Mouse (Mus musculus): Measurements from ENCODE around the gene Camta1.

Camta1 gene

DNA sequence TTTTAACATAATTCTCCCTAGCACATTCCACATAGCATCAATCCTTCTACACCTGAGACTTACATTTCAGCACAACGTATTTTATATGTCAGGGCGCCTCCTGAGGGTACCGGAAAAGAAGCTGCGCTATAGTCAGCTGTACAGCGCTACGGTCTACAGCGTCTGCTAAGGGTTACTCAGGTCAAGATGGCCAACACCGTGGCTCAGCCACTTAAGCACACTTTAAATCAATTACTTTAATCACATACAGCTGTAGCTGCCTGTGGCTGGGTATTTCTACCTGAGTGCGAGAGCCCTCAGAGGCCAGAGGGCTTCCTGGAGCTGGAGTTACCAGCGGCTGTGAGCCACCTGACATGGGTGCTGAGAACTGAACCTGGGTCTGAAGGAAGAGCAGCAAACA lies 845.7 kb downstream of the Camta1 start:
- Histone ChIP-seq H3K27me3 (ENCODE audit: insufficient read depth, low read length) (peaks cover 2% of the 10 kb centered on the region; the same call in 1 of the 2 replicates), H3K4me3 (replicated peaks; ENCODE audit: low read length) (no peak overlapping the region), H3K4me1 (replicated peaks; ENCODE audit: low read depth, low read length) (peaks cover 11% of the 10 kb centered on the region), H3K9me3 (ENCODE audit: low read length) (no peaks in the 10 kb centered on the region), H3K36me3 (ENCODE audit: insufficient read depth, low read length) (peaks cover 26% of the 10 kb centered on the region)
- TF ChIP-seq CTCF (conservative IDR thresholded peaks at IDR 0.05; ENCODE audit: low read length) (no peak), POU5F1 (IDR thresholded peaks at IDR 0.05; ENCODE audit: borderline replicate concordance, low read length) (no peak), NANOG (IDR thresholded peaks at IDR 0.05; ENCODE audit: borderline replicate concordance, low read length) (no peak)

DNA sequence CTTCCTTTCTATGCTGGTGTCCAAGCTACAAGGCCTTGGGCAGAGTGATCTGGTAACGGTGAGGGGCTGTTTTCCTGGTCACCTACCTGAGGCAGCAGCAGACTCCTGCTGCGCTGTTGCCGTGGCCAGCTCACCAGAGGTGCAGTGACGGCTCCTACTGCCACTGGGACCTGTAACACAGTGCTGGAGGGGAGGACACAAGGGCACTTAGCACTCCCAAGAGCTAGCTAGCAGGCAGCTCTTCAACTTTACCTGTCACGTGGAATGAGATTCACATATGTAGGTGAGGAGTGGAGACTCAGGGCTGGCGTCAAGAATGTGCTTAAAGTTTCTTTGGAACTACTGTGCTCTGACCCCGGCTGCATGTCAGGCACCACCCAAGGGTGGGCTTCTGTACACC lies 851.4 kb downstream of the Camta1 start:
- H3K36me3 ChIP-seq (ENCODE audit: insufficient read depth, low read length), result peaks cover 11% of the 10 kb centered on the region
- no peaks in the 10 kb centered on the region for H3K9me3 ChIP-seq (ENCODE audit: low read length)
- H3K27me3 ChIP-seq (ENCODE audit: insufficient read depth, low read length), result peaks cover 2% of the 10 kb centered on the region; the same call in 1 of the 2 replicates
- H3K4me3 ChIP-seq (replicated peaks; ENCODE audit: low read length), result no peak overlapping the region
- TF ChIP-seq NANOG (IDR thresholded peaks at IDR 0.05; ENCODE audit: borderline replicate concordance, low read length) (no peak), POU5F1 (IDR thresholded peaks at IDR 0.05; ENCODE audit: borderline replicate concordance, low read length) (no peak), CTCF (conservative IDR thresholded peaks at IDR 0.05; ENCODE audit: low read length) (no peak)
- peaks cover 11% of the 10 kb centered on the region for H3K4me1 ChIP-seq (replicated peaks; ENCODE audit: low read depth, low read length)

DNA sequence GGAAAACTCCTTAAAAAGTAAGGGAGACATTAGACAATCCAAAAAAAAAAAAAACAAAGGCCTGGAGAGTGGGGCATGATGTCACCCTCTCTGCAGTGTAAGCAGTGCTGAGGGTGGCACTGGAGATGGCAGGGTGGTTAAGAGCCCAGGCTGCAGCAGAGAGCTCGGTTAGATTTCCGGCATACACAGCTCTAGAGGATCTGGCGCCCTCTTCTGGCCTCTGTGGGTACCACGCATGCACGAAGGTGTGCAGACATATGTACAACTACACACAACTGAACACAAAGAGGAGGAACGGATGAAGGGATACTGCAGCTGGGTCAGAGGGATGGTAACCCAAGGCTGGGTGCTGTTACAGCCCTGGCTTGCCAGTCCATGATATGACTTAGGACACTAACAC lies 854.7 kb downstream of the Camta1 start:
- Histone ChIP-seq H3K4me3 (replicated peaks; ENCODE audit: low read length) (no peak overlapping the region), H3K36me3 (ENCODE audit: insufficient read depth, low read length) (0 out of 2 replicates have a peak, but pooled peaks cover 7% of the 10 kb centered on the region), H3K27me3 (ENCODE audit: insufficient read depth, low read length) (no peaks in the 10 kb centered on the region), H3K4me1 (replicated peaks; ENCODE audit: low read depth, low read length) (peaks cover 8% of the 10 kb centered on the region), H3K9me3 (ENCODE audit: low read length) (no peaks in the 10 kb centered on the region)
- TF ChIP-seq NANOG (IDR thresholded peaks at IDR 0.05; ENCODE audit: borderline replicate concordance, low read length) (no peak), CTCF (conservative IDR thresholded peaks at IDR 0.05; ENCODE audit: low read length) (peak; percentile 88)

DNA sequence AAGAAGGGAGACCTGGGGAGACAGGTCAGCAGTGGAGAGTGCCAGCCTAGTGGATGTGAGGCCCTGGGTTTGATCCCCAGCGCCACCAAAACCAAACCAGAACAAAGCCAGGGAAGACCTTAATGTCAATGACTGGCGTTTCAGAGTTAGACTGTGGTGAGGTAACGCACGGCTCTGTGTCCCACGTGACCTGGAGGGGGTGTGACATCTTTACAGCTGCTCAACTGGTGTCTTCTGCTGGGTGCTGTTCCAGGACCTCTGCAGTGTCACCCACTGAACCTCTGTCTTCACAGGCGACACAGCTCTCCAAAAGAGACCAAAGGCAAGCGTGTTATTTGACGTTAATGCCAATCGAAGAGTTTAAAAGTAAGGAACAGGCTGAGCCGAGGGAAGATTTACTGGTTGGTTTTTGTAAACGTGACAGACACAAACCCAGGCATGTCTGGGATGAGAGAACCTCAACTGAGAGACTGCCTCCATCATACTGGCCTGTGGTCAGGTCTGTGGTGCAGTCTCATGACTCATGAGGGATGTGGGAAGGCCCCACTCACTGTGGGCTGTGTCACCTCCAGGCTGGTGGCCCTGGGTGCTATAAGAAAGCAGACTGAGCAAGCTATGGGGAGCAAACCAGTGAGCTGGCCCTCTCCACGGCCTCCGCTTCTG lies 855.9 kb downstream of the Camta1 start:
- Histone ChIP-seq H3K36me3 (ENCODE audit: insufficient read depth, low read length) (0 out of 2 replicates have a peak, but pooled peaks cover 7% of the 10 kb centered on the region), H3K27me3 (ENCODE audit: insufficient read depth, low read length) (peaks cover 3% of the 10 kb centered on the region; the same call in 1 of the 2 replicates), H3K9me3 (ENCODE audit: low read length) (no peaks in the 10 kb centered on the region), H3K4me1 (replicated peaks; ENCODE audit: low read depth, low read length) (peaks cover 11% of the 10 kb centered on the region), H3K4me3 (replicated peaks; ENCODE audit: low read length) (no peak overlapping the region)
- no peak for TF ChIP-seq NANOG (IDR thresholded peaks at IDR 0.05; ENCODE audit: borderline replicate concordance, low read length)
- TF ChIP-seq CTCF (conservative IDR thresholded peaks at IDR 0.05; ENCODE audit: low read length), result no peak
- TF ChIP-seq POU5F1 (IDR thresholded peaks at IDR 0.05; ENCODE audit: borderline replicate concordance, low read length), result no peak

DNA sequence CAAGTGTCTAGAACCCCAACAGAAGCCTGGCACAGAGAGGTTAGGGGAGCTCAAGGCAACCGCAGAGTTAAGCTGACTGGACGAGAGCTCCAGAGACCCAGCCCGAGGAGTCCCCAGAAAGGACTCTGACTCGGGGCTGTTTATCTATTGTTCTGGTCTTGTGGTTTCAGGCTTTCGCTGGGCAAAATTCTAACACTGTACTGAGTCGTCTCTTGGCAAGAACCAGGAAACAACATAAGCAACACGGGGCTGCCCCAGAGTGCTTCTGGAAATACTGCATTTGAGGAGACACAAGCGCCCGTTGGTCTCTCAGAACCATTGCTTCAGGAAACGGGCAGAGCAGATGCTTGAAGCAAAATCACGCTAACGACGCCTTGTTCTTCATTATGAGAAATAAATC lies 860.3 kb downstream of the Camta1 start:
- Histone ChIP-seq H3K9me3 (ENCODE audit: low read length) (no peaks in the 10 kb centered on the region), H3K36me3 (ENCODE audit: insufficient read depth, low read length) (0 out of 2 replicates have a peak, but pooled peaks cover 7% of the 10 kb centered on the region), H3K27me3 (ENCODE audit: insufficient read depth, low read length) (peaks cover 3% of the 10 kb centered on the region; the same call in 1 of the 2 replicates), H3K4me1 (replicated peaks; ENCODE audit: low read depth, low read length) (peaks cover 18% of the 10 kb centered on the region), H3K4me3 (replicated peaks; ENCODE audit: low read length) (no peak overlapping the region)
- TF ChIP-seq POU5F1 (IDR thresholded peaks at IDR 0.05; ENCODE audit: borderline replicate concordance, low read length) (no peak), CTCF (conservative IDR thresholded peaks at IDR 0.05; ENCODE audit: low read length) (no peak), NANOG (IDR thresholded peaks at IDR 0.05; ENCODE audit: borderline replicate concordance, low read length) (no peak)

DNA sequence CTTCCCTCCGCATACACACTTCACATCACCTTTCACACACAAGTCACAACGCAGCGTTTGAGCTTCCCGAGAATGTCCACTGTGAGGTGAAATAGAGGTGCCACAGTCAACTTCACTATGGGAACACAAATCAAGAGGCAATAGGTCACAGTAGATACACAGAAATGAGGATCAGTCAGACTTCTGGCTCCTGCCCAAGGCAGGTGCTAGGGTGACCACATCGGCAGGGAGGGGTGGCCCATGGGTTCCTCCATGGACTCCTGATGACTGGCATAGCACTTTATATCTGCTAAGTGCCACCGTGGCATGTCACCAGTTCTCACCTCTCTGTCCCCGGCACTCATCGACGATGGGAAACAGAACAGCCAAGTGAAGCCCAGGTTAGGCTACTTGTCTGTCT lies 863.0 kb downstream of the Camta1 start:
- Histone ChIP-seq H3K9me3 (ENCODE audit: low read length) (no peaks in the 10 kb centered on the region), H3K36me3 (ENCODE audit: insufficient read depth, low read length) (no peaks in the 10 kb centered on the region), H3K4me1 (replicated peaks; ENCODE audit: low read depth, low read length) (peaks cover 26% of the 10 kb centered on the region), H3K27me3 (ENCODE audit: insufficient read depth, low read length) (peaks cover 3% of the 10 kb centered on the region; the same call in 1 of the 2 replicates), H3K4me3 (replicated peaks; ENCODE audit: low read length) (no peak overlapping the region)
- no peak for TF ChIP-seq NANOG (IDR thresholded peaks at IDR 0.05; ENCODE audit: borderline replicate concordance, low read length)
- TF ChIP-seq POU5F1 (IDR thresholded peaks at IDR 0.05; ENCODE audit: borderline replicate concordance, low read length), result no peak
- no peak for TF ChIP-seq CTCF (conservative IDR thresholded peaks at IDR 0.05; ENCODE audit: low read length)

DNA sequence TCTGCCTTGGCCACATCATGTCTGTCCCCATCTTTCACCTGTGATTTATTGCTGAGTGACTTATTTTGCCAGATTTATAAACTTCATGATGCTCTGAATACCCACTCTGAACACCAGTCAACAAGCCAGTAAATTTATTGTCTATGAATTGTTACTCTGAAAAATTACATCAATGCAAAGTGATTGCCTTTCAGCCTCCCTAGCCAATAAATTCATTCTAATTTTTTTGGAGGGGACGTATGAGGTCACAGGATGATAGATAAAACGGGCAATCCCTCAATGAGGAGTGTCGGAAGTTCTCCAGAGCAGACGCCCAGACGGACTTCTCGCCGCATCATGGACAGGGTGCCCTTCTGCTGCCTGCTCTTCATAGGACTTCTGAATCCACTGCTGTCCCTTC lies 864.9 kb downstream of the Camta1 start, which contains the start of gene Uts2:
Gene Uts2, plus strand, starts transcription at position 301 of the 400 bp plus-strand sequence.
- no peak for TF ChIP-seq NANOG (IDR thresholded peaks at IDR 0.05; ENCODE audit: borderline replicate concordance, low read length)
- TF ChIP-seq POU5F1 (IDR thresholded peaks at IDR 0.05; ENCODE audit: borderline replicate concordance, low read length), result no peak
- TF ChIP-seq CTCF (conservative IDR thresholded peaks at IDR 0.05; ENCODE audit: low read length), result no peak
- H3K4me1 ChIP-seq (replicated peaks; ENCODE audit: low read depth, low read length), result peaks cover 18% of the 10 kb centered on the region
- no peak within 1 kb of the TSS for H3K4me3 ChIP-seq (replicated peaks; ENCODE audit: low read length)
- H3K36me3 ChIP-seq (ENCODE audit: insufficient read depth, low read length), result no peaks in the 10 kb centered on the region
- peaks cover 3% of the 10 kb centered on the region; the same call in 1 of the 2 replicates for H3K27me3 ChIP-seq (ENCODE audit: insufficient read depth, low read length)
- H3K9me3 ChIP-seq (ENCODE audit: low read length), result no peaks in the 10 kb centered on the region

DNA sequence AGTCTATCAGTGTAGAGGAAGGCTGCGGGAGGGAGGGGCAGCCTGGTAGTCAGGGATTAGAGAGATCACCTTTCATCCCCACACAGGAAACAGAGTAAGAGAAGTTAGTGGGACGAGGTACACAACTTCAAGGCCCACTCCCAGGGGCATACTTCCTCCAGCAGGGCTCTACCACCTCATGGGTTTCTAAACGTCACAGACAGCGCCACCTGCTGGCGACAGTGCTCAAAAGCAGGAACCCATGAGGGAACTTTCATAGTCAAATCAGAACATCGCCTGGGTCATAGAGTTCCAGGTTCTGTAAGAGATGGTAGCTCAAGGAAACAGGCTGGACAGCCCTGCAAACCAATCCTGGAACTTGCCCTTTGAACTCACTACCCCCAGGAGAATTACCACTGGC lies 871.5 kb downstream of the Camta1 start:
- TF ChIP-seq CTCF (conservative IDR thresholded peaks at IDR 0.05; ENCODE audit: low read length) (peak; percentile 81), NANOG (IDR thresholded peaks at IDR 0.05; ENCODE audit: borderline replicate concordance, low read length) (no peak)
- Histone ChIP-seq H3K36me3 (ENCODE audit: insufficient read depth, low read length) (no peaks in the 10 kb centered on the region), H3K27me3 (ENCODE audit: insufficient read depth, low read length) (no peaks in the 10 kb centered on the region), H3K4me1 (replicated peaks; ENCODE audit: low read depth, low read length) (peaks cover 5% of the 10 kb centered on the region), H3K4me3 (replicated peaks; ENCODE audit: low read length) (no peak overlapping the region), H3K9me3 (ENCODE audit: low read length) (no peaks in the 10 kb centered on the region)

DNA sequence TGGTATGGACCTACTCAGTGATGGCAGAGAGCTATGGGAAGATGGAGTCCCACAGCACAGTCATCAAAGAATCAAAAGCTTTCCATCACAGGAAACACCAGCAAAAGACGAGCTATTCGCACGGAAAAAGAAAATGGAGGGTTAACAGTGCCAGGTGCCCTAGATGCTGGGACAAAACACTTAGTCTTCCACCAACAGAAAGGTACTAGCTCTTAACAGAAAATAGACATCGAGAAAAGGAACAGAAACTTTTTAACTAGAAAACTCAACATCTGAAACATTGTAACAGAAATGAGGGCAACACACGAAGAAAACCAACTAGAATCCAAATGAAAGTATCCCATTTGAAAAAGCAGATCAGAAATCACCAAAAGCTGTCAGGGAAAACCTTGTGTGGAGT lies 881.5 kb downstream of the Camta1 start:
- no peak overlapping the region for H3K4me3 ChIP-seq (replicated peaks; ENCODE audit: low read length)
- no peaks in the 10 kb centered on the region for H3K9me3 ChIP-seq (ENCODE audit: low read length)
- no peaks in the 10 kb centered on the region for H3K36me3 ChIP-seq (ENCODE audit: insufficient read depth, low read length)
- peaks cover 16% of the 10 kb centered on the region for H3K4me1 ChIP-seq (replicated peaks; ENCODE audit: low read depth, low read length)
- H3K27me3 ChIP-seq (ENCODE audit: insufficient read depth, low read length), result peaks cover 8% of the 10 kb centered on the region; the same call in 1 of the 2 replicates
- TF ChIP-seq NANOG (IDR thresholded peaks at IDR 0.05; ENCODE audit: borderline replicate concordance, low read length) (no peak), POU5F1 (IDR thresholded peaks at IDR 0.05; ENCODE audit: borderline replicate concordance, low read length) (no peak), CTCF (conservative IDR thresholded peaks at IDR 0.05; ENCODE audit: low read length) (no peak)
